ENCODE assay signal across 8 mouse cellular contexts in genomic region chr7:19164978-19165377, GRCm38 (mm10). TPM values are rescaled to one million over a fixed set of nuclear protein-coding genes. Genes with fewer than 3 reads are reported as not detected.
DNase-seq lines count a peak whose midpoint lies in the region; ATAC-seq and TF ChIP-seq lines count a peak whose summit lies in the region.

No protein-coding gene starts in this region.

- H3K4me2 ChIP-seq in lung, embryonic 15.5 days, result peak overlapping the region; percentile 37
- peak overlapping the region; percentile 17; the same call in 1 of the 2 replicates for H3K4me2 ChIP-seq in embryonic facial prominence, embryonic 11.5 days (ENCODE audit: low read depth, low read length)

- H3K36me3 ChIP-seq in lung, embryonic 15.5 days, result no peaks in the 10 kb centered on the region
- no peaks in the 10 kb centered on the region for H3K36me3 ChIP-seq in embryonic facial prominence, embryonic 11.5 days (replicated peaks; ENCODE audit: control insufficient read depth, insufficient read depth, low read depth, low read length)
- no peaks in the 10 kb centered on the region for H3K36me3 ChIP-seq in limb, embryonic 10.5 days

- 3% methylated on average over 13 of the region's 13 CpGs for WGBS in lung, embryonic 15.5 days
- 1% methylated on average over 13 of the region's 13 CpGs for whole genome bisulfite sequencing in embryonic facial prominence, embryonic 11.5 days
- 3% methylated on average over 13 of the region's 13 CpGs for WGBS in limb, embryonic 10.5 days

- peaks cover 38% of the 10 kb centered on the region for H3K4me1 ChIP-seq in lung, embryonic 15.5 days
- peaks cover 2% of the 10 kb centered on the region for H3K4me1 ChIP-seq in embryonic facial prominence, embryonic 11.5 days (ENCODE audit: control insufficient read depth, insufficient read depth, low read length)
- H3K4me1 ChIP-seq in limb, embryonic 10.5 days, result peaks cover 35% of the 10 kb centered on the region

- H3K9me3 ChIP-seq in lung, embryonic 15.5 days, result no peaks in the 10 kb centered on the region
- no peaks in the 10 kb centered on the region for H3K9me3 ChIP-seq in embryonic facial prominence, embryonic 11.5 days (replicated peaks; ENCODE audit: control insufficient read depth, low read length)
- no peaks in the 10 kb centered on the region for H3K9me3 ChIP-seq in limb, embryonic 10.5 days (replicated peaks)

- no peak for TF ChIP-seq CTCF in layer of hippocampus, adult 2 months (conservative IDR thresholded peaks at IDR 0.05)

- H3K9ac ChIP-seq in lung, embryonic 15.5 days, result no peak overlapping the region
- H3K9ac ChIP-seq in embryonic facial prominence, embryonic 11.5 days (replicated peaks; ENCODE audit: low read length), result no peak overlapping the region

- peaks cover 34% of the 10 kb centered on the region for H3K27me3 ChIP-seq in lung, embryonic 15.5 days
- peaks cover 12% of the 10 kb centered on the region; the same call in 1 of the 2 replicates for H3K27me3 ChIP-seq in embryonic facial prominence, embryonic 11.5 days (ENCODE audit: control insufficient read depth, insufficient read depth, low read length)
- peaks cover 73% of the 10 kb centered on the region for H3K27me3 ChIP-seq in limb, embryonic 10.5 days (ENCODE audit: low read depth, poor library complexity, severe bottlenecking)

- no peak for DNase-seq in lung, postnatal 10 days
- DNase-seq in embryonic facial prominence, embryonic 11.5 days (ENCODE audit: low spot score), result no peak
- no peak for DNase-seq in limb, embryonic 10.5 days (ENCODE audit: low spot score)
- DNase-seq in natural killer cell, adult 2 months (ENCODE audit: low spot score in 2 of 2), result peak; percentile 17 to 33
- no peak for DNase-seq in layer of hippocampus, adult 2 months (ENCODE audit: low spot score in 2 of 2)
- DNase-seq in layer of hippocampus, adult 8-10 months (ENCODE audit: low spot score in 2 of 2), result no peak

- ATAC-seq in lung, embryonic 15.5 days (ENCODE audit: borderline replicate concordance, extremely low read depth, low FRiP score, low TSS enrichment), result no peak
- ATAC-seq in embryonic facial prominence, embryonic 11.5 days (replicated peaks; ENCODE audit: insufficient number of reproducible peaks, low FRiP score, low TSS enrichment, low read depth), result no peak
- ATAC-seq in cerebellum, adult (ENCODE audit: insufficient number of reproducible peaks, low FRiP score, low TSS enrichment), result no peak

- H3K27ac ChIP-seq in lung, embryonic 15.5 days, result no peak overlapping the region
- no peak overlapping the region for H3K27ac ChIP-seq in embryonic facial prominence, embryonic 11.5 days (replicated peaks; ENCODE audit: low read depth, low read length)
- H3K27ac ChIP-seq in limb, embryonic 10.5 days, result no peak overlapping the region
- H3K27ac ChIP-seq in layer of hippocampus, adult 2 months, result no peak overlapping the region

- H3K4me3 ChIP-seq in lung, embryonic 15.5 days, result no peak overlapping the region
- H3K4me3 ChIP-seq in embryonic facial prominence, embryonic 11.5 days (ENCODE audit: low read depth, low read length), result no peak overlapping the region
- peak overlapping the region; percentile 23; the same call in 1 of the 2 replicates for H3K4me3 ChIP-seq in limb, embryonic 10.5 days
- H3K4me3 ChIP-seq in layer of hippocampus, adult 2 months, result no peak overlapping the region

RNA-seq across cellular contexts. Expression of gene Gipr, which starts 0.9 kb away (rescaled TPM):
- 3.2 and 5.1 TPM in 2 replicates for polyA plus RNA-seq in lung, embryonic 15.5 days (2015; fragmentation: Nextera tagmentation; extraction: Ambion mirVana)
- 0.15 and 0.77 TPM in 2 replicates for polyA plus RNA-seq in embryonic facial prominence, embryonic 11.5 days (2014; fragmentation: Nextera tagmentation; extraction: Ambion mirVana)
- polyA plus RNA-seq in limb, embryonic 10.5 days (2016; fragmentation: Nextera tagmentation; extraction: Ambion mirVana), result 0.06 and 0.09 TPM in 2 replicates
- 1 to 10 TPM in 1 of 2 experiments, under 1 TPM in 1; 0.87 to 1.2 TPM for total RNA-seq in layer of hippocampus, adult 2 months (2021)
- 1 to 10 TPM; 1.0 to 1.5 (median 1.2) TPM for total RNA-seq in layer of hippocampus, adult 8-10 months (2022)

RNA-seq across cellular contexts. Expression of gene Eml2, which starts 11.2 kb away (rescaled TPM):
- polyA plus RNA-seq in lung, embryonic 15.5 days (2015; fragmentation: Nextera tagmentation; extraction: Ambion mirVana), result 10.7 and 12.2 TPM in 2 replicates
- 2.1 and 2.3 TPM in 2 replicates for polyA plus RNA-seq in embryonic facial prominence, embryonic 11.5 days (2014; fragmentation: Nextera tagmentation; extraction: Ambion mirVana)
- 3.2 and 6.4 TPM in 2 replicates for polyA plus RNA-seq in limb, embryonic 10.5 days (2016; fragmentation: Nextera tagmentation; extraction: Ambion mirVana)
- 100 to 1,000 TPM; 159 to 162 TPM for total RNA-seq in layer of hippocampus, adult 2 months (2021)
- 100 to 1,000 TPM; 156 to 198 (median 171) TPM for total RNA-seq in layer of hippocampus, adult 8-10 months (2022)

RNA-seq across cellular contexts. Expression of gene Snrpd2, which starts 15.5 kb away (rescaled TPM):
- 140 and 154 TPM in 2 replicates for polyA plus RNA-seq in lung, embryonic 15.5 days (2015; fragmentation: Nextera tagmentation; extraction: Ambion mirVana)
- 157 and 171 TPM in 2 replicates for polyA plus RNA-seq in embryonic facial prominence, embryonic 11.5 days (2014; fragmentation: Nextera tagmentation; extraction: Ambion mirVana)
- polyA plus RNA-seq in limb, embryonic 10.5 days (2016; fragmentation: Nextera tagmentation; extraction: Ambion mirVana), result 176 and 199 TPM in 2 replicates
- 10 to 100 TPM; 76.0 to 80.5 TPM for total RNA-seq in layer of hippocampus, adult 2 months (2021)
- total RNA-seq in layer of hippocampus, adult 8-10 months (2022), result 10 to 100 TPM; 75.6 to 82.3 (median 78.2) TPM

RNA-seq across cellular contexts. Expression of gene Qpctl, which starts 15.9 kb away (rescaled TPM):
- polyA plus RNA-seq in lung, embryonic 15.5 days (2015; fragmentation: Nextera tagmentation; extraction: Ambion mirVana), result 15.2 and 15.3 TPM in 2 replicates
- polyA plus RNA-seq in embryonic facial prominence, embryonic 11.5 days (2014; fragmentation: Nextera tagmentation; extraction: Ambion mirVana), result 9.4 and 9.7 TPM in 2 replicates
- 12.5 and 14.4 TPM in 2 replicates for polyA plus RNA-seq in limb, embryonic 10.5 days (2016; fragmentation: Nextera tagmentation; extraction: Ambion mirVana)
- total RNA-seq in layer of hippocampus, adult 2 months (2021), result 10 to 100 TPM; 17.6 to 18.4 TPM
- 10 to 100 TPM; 18.6 to 20.9 (median 20.4) TPM for total RNA-seq in layer of hippocampus, adult 8-10 months (2022)

RNA-seq across cellular contexts. Expression of gene Fbxo46, which starts 45.3 kb away (rescaled TPM):
- 13.6 and 13.8 TPM in 2 replicates for polyA plus RNA-seq in lung, embryonic 15.5 days (2015; fragmentation: Nextera tagmentation; extraction: Ambion mirVana)
- 7.4 and 7.7 TPM in 2 replicates for polyA plus RNA-seq in embryonic facial prominence, embryonic 11.5 days (2014; fragmentation: Nextera tagmentation; extraction: Ambion mirVana)
- polyA plus RNA-seq in limb, embryonic 10.5 days (2016; fragmentation: Nextera tagmentation; extraction: Ambion mirVana), result 15.2 and 19.6 TPM in 2 replicates
- 10 to 100 TPM; 12.5 to 13.1 TPM for total RNA-seq in layer of hippocampus, adult 2 months (2021)
- total RNA-seq in layer of hippocampus, adult 8-10 months (2022), result 10 to 100 TPM; 13.3 to 15.1 (median 14.4) TPM

Comparison
In these comparisons a context has a peak if more than half of its experiments do, and no peak if none do; other contexts are left out.
1. DNase-seq: peak in natural killer cell, adult 2 months (2 of 2); none in lung, postnatal 10 days (single experiment), embryonic facial prominence, embryonic 11.5 days (single experiment), limb, embryonic 10.5 days (single experiment), layer of hippocampus, adult 2 months (0 of 2) and layer of hippocampus, adult 8-10 months (0 of 2).